Mouse (Mus musculus) naive thymus-derived CD4-positive, alpha-beta T cell, adult 2 months (primary cell): ENCODE measurements around the gene Gm49673.
"Not testable (repeated sequence)": the region's sequence is repeated elsewhere in the genome, so short reads cannot be mapped to it uniquely, and the experiment has no call there.

ENCODE experiments used
- DNase-seq: peaks from one replicate; pipeline ENCODE4 v3.0.0-alpha.2; 2011; ENCODE audit warnings: low read depth

Gene Gm49673

GRCm38 (mm10) chr17:8130849-8131248 is 16.7 kb downstream of the Gm49673 start:
- DNase-seq = not testable (repeated sequence)

GRCm38 (mm10) chr17:8129578-8129977 is 18.0 kb downstream of the Gm49673 start:
- DNase-seq = not testable (repeated sequence)

GRCm38 (mm10) chr17:8128326-8128993 is 19.1 kb downstream of the Gm49673 start:
- DNase-seq = not testable (repeated sequence)

GRCm38 (mm10) chr17:8124586-8124985 is 23.0 kb downstream of the Gm49673 start:
- not testable (repeated sequence) for DNase-seq

- not testable (repeated sequence) for DNase-seq
Measured at GRCm38 (mm10) chr17:8122974-8123373, 24.6 kb downstream of the Gm49673 start.

- not testable (repeated sequence) for DNase-seq
Measured at GRCm38 (mm10) chr17:8116928-8117327, 30.7 kb downstream of the Gm49673 start.

GRCm38 (mm10) chr17:8116378-8116777 is 31.2 kb downstream of the Gm49673 start:
- DNase-seq = peak; percentile 40

GRCm38 (mm10) chr17:8112199-8112598 is 35.4 kb downstream of the Gm49673 start:
- DNase-seq = not testable (repeated sequence)

- DNase-seq = not testable (repeated sequence)
Measured at GRCm38 (mm10) chr17:8101297-8101609, 46.3 kb downstream of the Gm49673 start.

- DNase-seq = not testable (repeated sequence)
Measured at GRCm38 (mm10) chr17:8100405-8101296, 46.9 kb downstream of the Gm49673 start.

- DNase-seq = not testable (repeated sequence)
Measured at GRCm38 (mm10) chr17:8096199-8096598, 51.4 kb downstream of the Gm49673 start.

GRCm38 (mm10) chr17:8095653-8096052 is 51.9 kb downstream of the Gm49673 start:
- not testable (repeated sequence) for DNase-seq

GRCm38 (mm10) chr17:8092537-8093526 is 54.8 kb downstream of the Gm49673 start:
- not testable (repeated sequence) for DNase-seq

- not testable (repeated sequence) for DNase-seq
Measured at GRCm38 (mm10) chr17:8091320-8091719, 56.3 kb downstream of the Gm49673 start.

- not testable (repeated sequence) for DNase-seq
Measured at GRCm38 (mm10) chr17:8069847-8070246, 77.7 kb downstream of the Gm49673 start.

- not testable (repeated sequence) for DNase-seq
Measured at GRCm38 (mm10) chr17:8056637-8057138, 90.9 kb downstream of the Gm49673 start.

- DNase-seq = not testable (repeated sequence)
Measured at GRCm38 (mm10) chr17:8055919-8056589, 91.5 kb downstream of the Gm49673 start.

GRCm38 (mm10) chr17:8051247-8051646 is 96.3 kb downstream of the Gm49673 start:
- peak; percentile 72 for DNase-seq

GRCm38 (mm10) chr17:8050218-8050617 is 97.4 kb downstream of the Gm49673 start:
- not testable (repeated sequence) for DNase-seq

GRCm38 (mm10) chr17:8046178-8046577 is 101.4 kb downstream of the Gm49673 start:
- DNase-seq = not testable (repeated sequence)

- not testable (repeated sequence) for DNase-seq
Measured at GRCm38 (mm10) chr17:8041197-8041596, 106.4 kb downstream of the Gm49673 start.
